Mouse (Mus musculus): Measurements from ENCODE around the gene Plcxd2.
A peak's percentile ranks its signal among the peaks of the same experiment; 100 is the strongest.

Gene Plcxd2

GRCm38 (mm10) chr16:46010153-46010905 is at the start of gene Plcxd2:
Plcxd2 (minus strand) TSS chr16:46010218.
- DNase-seq, result peak; percentile 92 to 94

- no peak for DNase-seq
These were observed 36.9 kb upstream of the Plcxd2 start for GRCm38 (mm10) chr16:46046906-46047305.

GRCm38 (mm10) chr16:46036261-46036660 is 26.2 kb upstream of the Plcxd2 start:
- no peak for DNase-seq

GRCm38 (mm10) chr16:46033896-46034295 is 23.9 kb upstream of the Plcxd2 start:
- no peak for DNase-seq

- no peak for DNase-seq
These were observed 13.0 kb upstream of the Plcxd2 start for GRCm38 (mm10) chr16:46022958-46023491.

GRCm38 (mm10) chr16:46022189-46022928 is 12.3 kb upstream of the Plcxd2 start:
- DNase-seq, result peak; percentile 22 to 34

GRCm38 (mm10) chr16:46021302-46021701 is 11.3 kb upstream of the Plcxd2 start:
- no peak for DNase-seq

GRCm38 (mm10) chr16:46020396-46020795 is 10.4 kb upstream of the Plcxd2 start:
- DNase-seq, result no peak

GRCm38 (mm10) chr16:46019799-46020198 is 9.8 kb upstream of the Plcxd2 start:
- DNase-seq, result no peak

GRCm38 (mm10) chr16:46019359-46019758 is 9.3 kb upstream of the Plcxd2 start:
- no peak for DNase-seq

- no peak for DNase-seq
These were observed 1.7 kb upstream of the Plcxd2 start for GRCm38 (mm10) chr16:46011696-46012095.

GRCm38 (mm10) chr16:46010906-46011220 is 845 bp upstream of the Plcxd2 start:
- peak; percentile 38 to 61 for DNase-seq

GRCm38 (mm10) chr16:46009717-46010116 is 301 bp downstream of the Plcxd2 start:
- no peak for DNase-seq

- DNase-seq, result peak; percentile 11 to 46
These were observed 1.3 kb downstream of the Plcxd2 start for GRCm38 (mm10) chr16:46008766-46009165.

- DNase-seq, result no peak
These were observed 1.9 kb downstream of the Plcxd2 start for GRCm38 (mm10) chr16:46008036-46008605.

GRCm38 (mm10) chr16:46006261-46006660 is 3.8 kb downstream of the Plcxd2 start:
- DNase-seq, result peak; percentile 62 to 78

GRCm38 (mm10) chr16:46001550-46002166 is 8.4 kb downstream of the Plcxd2 start:
- no peak for DNase-seq

GRCm38 (mm10) chr16:46000976-46001375 is 9.0 kb downstream of the Plcxd2 start:
- DNase-seq, result no peak

GRCm38 (mm10) chr16:45999374-46000191 is 10.4 kb downstream of the Plcxd2 start:
- DNase-seq, result no peak

GRCm38 (mm10) chr16:45998231-45998630 is 11.8 kb downstream of the Plcxd2 start:
- DNase-seq, result no peak

- DNase-seq, result no peak
These were observed 18.9 kb downstream of the Plcxd2 start for GRCm38 (mm10) chr16:45990901-45991676.
